Mouse (Mus musculus) heart, postnatal 14 days (tissue): ENCODE measurements around the gene Olfr320. TPM values are rescaled to one million over a fixed set of nuclear protein-coding genes. Genes with fewer than 3 reads are reported as not detected.

Experiments used
- total RNA-seq, 2 experiments: library from RNA; stranded (reverse); gene quantifications; 2 replicates each; pipeline ENCODE4 v1.2.3; 2021

The Olfr320 gene
- total RNA-seq, 2 experiments from 2014 or later: not detected

Other genes starting within 250 kb of the Olfr320 start
- not detected for gene Gm12253, start 248.5 kb upstream of the Olfr320 start, total RNA-seq
- gene Lypd9, start 228.2 kb upstream of the Olfr320 start, total RNA-seq: not detected
- gene Olfr30, start 218.8 kb upstream of the Olfr320 start, total RNA-seq: not detected
- gene Olfr332, start 188.5 kb upstream of the Olfr320 start, total RNA-seq: not detected
- not detected for gene Olfr331, start 178.5 kb upstream of the Olfr320 start, total RNA-seq
- not detected for gene Olfr330, start 146.3 kb upstream of the Olfr320 start, total RNA-seq
- not detected for gene Olfr329-ps, start 134.7 kb upstream of the Olfr320 start, total RNA-seq
- gene Olfr328, start 125.5 kb upstream of the Olfr320 start, total RNA-seq: under 1 TPM; 0.10 to 0.12 TPM
- gene Olfr224, start 110.5 kb upstream of the Olfr320 start, total RNA-seq: not detected
- gene Olfr325, start 103.4 kb upstream of the Olfr320 start, total RNA-seq: not detected
- gene Olfr324, start 86.0 kb upstream of the Olfr320 start, total RNA-seq: not detected
- gene 2210407C18Rik, start 65.0 kb upstream of the Olfr320 start, total RNA-seq: 10 to 100 TPM in 1 of 2 experiments, 1 to 10 TPM in 1; 7.4 to 10.7 TPM
- not detected for gene Olfr323, start 50.6 kb upstream of the Olfr320 start, total RNA-seq
- gene Trim58, start 40.6 kb upstream of the Olfr320 start, total RNA-seq: under 1 TPM in 1 of 2 experiments, not detected in 1; 0.17 TPM
- gene Olfr322, start 22.3 kb upstream of the Olfr320 start, total RNA-seq: not detected
- not detected for gene Olfr319, start 18.1 kb downstream of the Olfr320 start, total RNA-seq
- gene Olfr318, start 42.9 kb downstream of the Olfr320 start, total RNA-seq: not detected
- gene Olfr317, start 58.1 kb downstream of the Olfr320 start, total RNA-seq: not detected
- not detected for gene Olfr316, start 71.6 kb downstream of the Olfr320 start, total RNA-seq
- gene Olfr315, start 92.1 kb downstream of the Olfr320 start, total RNA-seq: not detected
- gene Olfr314, start 101.9 kb downstream of the Olfr320 start, total RNA-seq: not detected
- gene Fam183b, start 120.9 kb downstream of the Olfr320 start, total RNA-seq: not detected
- gene Olfr313, start 133.9 kb downstream of the Olfr320 start, total RNA-seq: not detected
- gene Olfr312, start 148.1 kb downstream of the Olfr320 start, total RNA-seq: not detected
- gene Olfr311, start 158.2 kb downstream of the Olfr320 start, total RNA-seq: not detected
- gene Gm12258, start 166.1 kb downstream of the Olfr320 start, total RNA-seq: 1 to 10 TPM; 2.5 to 3.7 TPM
- 1 to 10 TPM; 3.2 to 3.6 TPM for gene 2810021J22Rik, start 186.1 kb downstream of the Olfr320 start, total RNA-seq
- gene Zfp39, start 223.1 kb downstream of the Olfr320 start, total RNA-seq: 1 to 10 TPM; 3.5 to 3.9 TPM
- gene Btnl10, start 236.8 kb downstream of the Olfr320 start, total RNA-seq: not detected